Mouse (Mus musculus) B cell, adult 67 days (primary cell): ENCODE data around the gene Capn10. TPM values are rescaled to one million over a fixed set of nuclear protein-coding genes. Genes with fewer than 3 reads are reported as not detected.

Experiments used
- total RNA-seq, 2 experiments: library from RNA; stranded (reverse); gene quantifications; 4 replicates each; pipeline ENCODE4 v1.2.4; 2023

Gene Capn10
- total RNA-seq: 10 to 100 TPM; 27.0 to 30.9 TPM

GRCm38 (mm10) chr1:92934182-92934827 lies at the start of gene Capn10:
TSS of gene Capn10 (plus strand) at chr1:92934376.

DNA sequence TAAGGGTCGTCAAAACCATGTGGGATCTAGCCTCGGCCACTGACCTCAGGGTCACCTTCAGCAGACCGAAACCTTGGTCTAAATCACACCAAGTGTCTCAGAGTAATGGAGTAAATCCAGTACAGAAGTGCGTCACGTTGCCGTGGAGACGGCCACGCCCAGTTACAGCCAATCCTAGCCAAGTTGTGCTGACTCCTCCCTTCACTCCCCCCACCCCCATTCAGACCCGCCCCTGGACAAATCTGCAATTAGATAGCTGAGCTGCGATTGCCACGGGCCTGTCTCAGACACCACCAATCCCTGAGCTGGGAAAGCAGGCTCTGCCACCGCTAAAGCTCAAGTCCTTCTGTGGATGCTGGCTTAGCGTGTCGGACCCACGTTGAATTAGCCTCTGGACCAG lies 31.4 kb upstream of the Capn10 start, which contains the start of gene Ankmy1:
Gene Ankmy1, minus strand, starts transcription at position 121 of the 400 bp plus-strand sequence.

GRCm38 (mm10) chr1:92906779-92907631 lies 27.2 kb upstream of the Capn10 start, which contains the start of gene Dusp28:
TSS of gene Dusp28 (plus strand) at chr1:92906981.

GRCm38 (mm10) chr1:92910239-92910885 lies 23.8 kb upstream of the Capn10 start, which contains the start of gene Rnpepl1:
TSS of gene Rnpepl1 (plus strand) at chr1:92910783.

DNA sequence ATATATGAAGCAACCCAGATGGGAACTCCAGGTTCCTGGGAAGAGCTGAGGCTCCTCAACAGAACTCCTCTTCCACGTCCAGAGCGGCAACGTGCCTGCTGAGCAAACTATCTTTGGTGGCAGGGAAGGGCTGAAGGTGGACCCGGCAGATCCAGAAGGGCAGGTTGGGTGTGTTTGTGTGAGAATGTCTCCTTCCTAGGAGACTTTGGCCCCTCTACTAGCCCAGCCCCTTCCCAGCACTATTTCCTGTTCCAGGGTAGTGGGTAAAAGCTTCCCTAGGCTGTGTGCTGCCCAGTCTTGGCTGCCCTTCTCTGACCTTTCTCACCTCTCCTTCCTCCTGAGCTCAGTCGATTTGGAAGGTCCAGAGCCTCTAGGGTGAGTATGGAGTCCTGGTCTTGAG lies 16.4 kb downstream of the Capn10 start, which contains the start of gene Gpr35:
Gene Gpr35, plus strand, starts transcription at position 259 of the 400 bp plus-strand sequence.

Other genes with a start within 250 kb of the Capn10 start
- not detected for gene Gpc1, start 102.7 kb upstream of the Capn10 start, total RNA-seq
- gene Ankmy1, start 31.5 kb upstream of the Capn10 start, total RNA-seq: under 1 TPM; 0.36 to 0.52 TPM
- 1 to 10 TPM; 5.1 to 7.4 TPM for gene Dusp28, start 27.4 kb upstream of the Capn10 start, total RNA-seq
- gene Rnpepl1, start 23.6 kb upstream of the Capn10 start, total RNA-seq: 100 to 1,000 TPM; 109 to 110 TPM
- 1 to 10 TPM in 1 of 2 experiments, under 1 TPM in 1; 0.74 to 2.2 TPM for gene Gpr35, start 16.5 kb downstream of the Capn10 start, total RNA-seq
- gene Aqp12, start 72.0 kb downstream of the Capn10 start, total RNA-seq: not detected
- not detected for gene Kif1a, start 167.6 kb downstream of the Capn10 start, total RNA-seq
- gene Agxt, start 200.9 kb downstream of the Capn10 start, total RNA-seq: not detected
- not detected for gene 2310007B03Rik, start 226.6 kb downstream of the Capn10 start, total RNA-seq
- gene Crocc2, start 234.3 kb downstream of the Capn10 start, total RNA-seq: not detected